Mouse (Mus musculus) liver, adult 2 months (tissue): ENCODE measurements around the gene Myo5a. TPM values are rescaled to one million over a fixed set of nuclear protein-coding genes. Genes with fewer than 3 reads are reported as not detected.

Experiments used
- DNase-seq: peaks from one replicate; pipeline ENCODE4 v3.0.0-alpha.2; 2011; ENCODE audit warnings: low read depth, low spot score; ENCODE audit errors: extremely low read depth
- H3K27ac ChIP-seq: fragments of 200-500 bp; replicated peaks from 2 replicates; pipeline ENCODE4 v1.5.1; 2012; ENCODE audit warnings: low read depth, mild to moderate bottlenecking, control low read depth, inconsistent platforms, low read length; ENCODE audit not compliant: insufficient read depth
- H3K27me3 ChIP-seq: fragments of 200-500 bp; 2 replicates; pipeline ENCODE4 v1.6.1; 2012; ENCODE audit warnings: mild to moderate bottlenecking, moderate library complexity, low read length, inconsistent platforms; ENCODE audit not compliant: control insufficient read depth, insufficient read depth
- H3K36me3 ChIP-seq: fragments of 200-500 bp; 2 replicates; pipeline ENCODE4 v1.6.1; 2012; ENCODE audit warnings: low read length, inconsistent platforms; ENCODE audit not compliant: control insufficient read depth, insufficient read depth
- H3K4me1 ChIP-seq: fragments of 200-500 bp; 2 replicates; pipeline ENCODE4 v1.6.1; 2011; ENCODE audit warnings: low read length; ENCODE audit not compliant: control insufficient read depth, insufficient read depth
- H3K4me3 ChIP-seq: fragments of 200-500 bp; 2 replicates; pipeline ENCODE4 v1.5.1; 2011; ENCODE audit warnings: low read depth, mild to moderate bottlenecking, control low read depth, low read length, moderate library complexity; ENCODE audit not compliant: insufficient read depth
- H3K79me2 ChIP-seq: fragments of 200-500 bp; 2 replicates; pipeline ENCODE4 v1.6.1; 2012; ENCODE audit warnings: inconsistent platforms, mild to moderate bottlenecking, low read length, moderate library complexity; ENCODE audit not compliant: control insufficient read depth, insufficient read depth
- H3K9ac ChIP-seq: fragments of 200-500 bp; 2 replicates; pipeline ENCODE4 v1.6.1; 2012; ENCODE audit warnings: low read depth, mild to moderate bottlenecking, control low read depth, inconsistent platforms, low read length
- CTCF ChIP-seq: fragments of 200-500 bp; IDR thresholded peaks from 2 replicates; pipeline ENCODE4 v1.5.1; 2011; ENCODE audit warnings: low read depth, low read length, control low read depth
- POLR2A ChIP-seq: fragments of 200-500 bp; IDR thresholded peaks from 2 replicates; pipeline ENCODE4 v1.6.1; 2011; ENCODE audit warnings: low read length, control low read depth; ENCODE audit not compliant: insufficient read depth; ENCODE audit errors: extremely low read depth
- WGBS: fragments of 180-500 bp; shearing (Covaris S2); methylation state at CpG from one replicate; pipeline ENCODE4 v1.1.7; 2018; 5-methylcytosine and 5-hydroxymethylcytosine counted together
- polyA plus RNA-seq: library from polyadenylated mRNA; depleted of rRNA; stranded (reverse); fragments of >200 nt; gene quantifications from 2 replicates; pipeline ENCODE4 v1.2.3, GENCODE M21; 2012
- total RNA-seq: library from RNA; depleted of rRNA; stranded (reverse); fragments of >200 nt; gene quantifications from 2 replicates; pipeline ENCODE4 v1.2.3, GENCODE M21; 2014

Myo5a gene
- total and polyA plus RNA-seq, 2 experiments: 0.17 to 0.74 TPM

- Histone ChIP-seq H3K27me3 (peaks cover 2% of the 10 kb centered on the region; the same call in 1 of the 2 replicates), H3K27ac (no peak overlapping the region), H3K9ac (no peak overlapping the region), H3K4me1 (no peaks in the 10 kb centered on the region), H3K4me3 (no peak overlapping the region), H3K36me3 (no peaks in the 10 kb centered on the region), H3K79me2 (no peaks in the 10 kb centered on the region)
- TF ChIP-seq CTCF (no peak), POLR2A (no peak)
- DNase-seq: no peak
Measured at GRCm38 (mm10) chr9:75077191-75077590, 6.4 kb downstream of the Myo5a start.

GRCm38 (mm10) chr9:75085242-75085824, 14.5 kb downstream of the Myo5a start:
- no peak overlapping the region for H3K4me3 ChIP-seq
- no peak for TF ChIP-seq CTCF
- TF ChIP-seq POLR2A: no peak

GRCm38 (mm10) chr9:75087823-75088222, 17.0 kb downstream of the Myo5a start:
- no peaks in the 10 kb centered on the region for H3K4me1 ChIP-seq
- H3K4me3 ChIP-seq: no peak overlapping the region
- TF ChIP-seq CTCF (no peak), POLR2A (no peak)
- no peaks in the 10 kb centered on the region for H3K79me2 ChIP-seq
- WGBS: 88% methylated on average over 2 of the region's 2 CpGs
- no peak for DNase-seq
- no peaks in the 10 kb centered on the region for H3K27me3 ChIP-seq
- no peak overlapping the region for H3K27ac ChIP-seq
- no peaks in the 10 kb centered on the region for H3K36me3 ChIP-seq
- no peak overlapping the region for H3K9ac ChIP-seq

More at GRCm38 (mm10) chr9:75085242-75085824, 14.5 kb downstream of the Myo5a start:
- DNase-seq: no peak
- Histone ChIP-seq H3K27me3 (peaks cover 2% of the 10 kb centered on the region; the same call in 1 of the 2 replicates), H3K9ac (no peak overlapping the region), H3K27ac (no peak overlapping the region), H3K36me3 (no peaks in the 10 kb centered on the region), H3K4me1 (no peaks in the 10 kb centered on the region), H3K79me2 (no peaks in the 10 kb centered on the region)
- WGBS: 63% methylated on average over 5 of the region's 5 CpGs

- 82% methylated on average over 3 of the region's 3 CpGs for WGBS
- TF ChIP-seq CTCF (no peak), POLR2A (no peak)
- H3K27ac ChIP-seq: no peak overlapping the region
- no peaks in the 10 kb centered on the region for H3K27me3 ChIP-seq
- no peak overlapping the region for H3K9ac ChIP-seq
- H3K4me3 ChIP-seq: no peak overlapping the region
- H3K4me1 ChIP-seq: no peaks in the 10 kb centered on the region
- H3K36me3 ChIP-seq: no peaks in the 10 kb centered on the region
- H3K79me2 ChIP-seq: no peaks in the 10 kb centered on the region
- DNase-seq: no peak
Measured at GRCm38 (mm10) chr9:75089285-75089684, 18.5 kb downstream of the Myo5a start.

- TF ChIP-seq POLR2A (no peak), CTCF (no peak)
- Histone ChIP-seq H3K79me2 (no peaks in the 10 kb centered on the region), H3K4me1 (no peaks in the 10 kb centered on the region), H3K27ac (no peak overlapping the region), H3K9ac (no peak overlapping the region), H3K27me3 (no peaks in the 10 kb centered on the region), H3K36me3 (no peaks in the 10 kb centered on the region), H3K4me3 (no peak overlapping the region)
- no peak for DNase-seq
- 86% methylated on average over 1 of the region's 1 CpGs for WGBS
Measured at GRCm38 (mm10) chr9:75092134-75092533, 21.3 kb downstream of the Myo5a start.

DNA sequence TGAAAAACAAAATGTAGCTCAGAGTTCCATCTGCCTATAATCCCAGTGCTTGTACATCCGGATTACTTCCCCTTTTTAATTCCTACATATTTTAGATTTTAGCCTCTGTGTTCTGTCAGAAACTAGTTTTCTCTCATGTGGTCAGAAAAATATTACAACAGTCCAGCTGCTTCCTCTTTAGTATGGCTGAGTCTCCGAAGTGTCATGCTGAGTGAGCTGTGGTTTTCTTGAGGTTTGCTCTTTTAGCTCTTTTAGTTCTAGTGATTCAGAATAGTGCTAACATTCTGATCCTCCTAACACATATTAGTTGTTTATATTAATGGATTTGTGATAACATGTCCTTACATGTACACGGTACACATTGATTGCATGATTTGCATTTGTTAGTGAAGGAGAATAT, 23.9 kb downstream of the Myo5a start:
- H3K36me3 ChIP-seq: no peaks in the 10 kb centered on the region
- no peaks in the 10 kb centered on the region for H3K79me2 ChIP-seq
- no peak overlapping the region for H3K9ac ChIP-seq
- no peak overlapping the region for H3K27ac ChIP-seq
- TF ChIP-seq CTCF (no peak), POLR2A (no peak)
- no peaks in the 10 kb centered on the region for H3K27me3 ChIP-seq
- H3K4me3 ChIP-seq: no peak overlapping the region
- no peaks in the 10 kb centered on the region for H3K4me1 ChIP-seq
- DNase-seq: peak; percentile 5
- 87% methylated on average over 3 of the region's 3 CpGs for WGBS
